In the genomic region with DNA sequence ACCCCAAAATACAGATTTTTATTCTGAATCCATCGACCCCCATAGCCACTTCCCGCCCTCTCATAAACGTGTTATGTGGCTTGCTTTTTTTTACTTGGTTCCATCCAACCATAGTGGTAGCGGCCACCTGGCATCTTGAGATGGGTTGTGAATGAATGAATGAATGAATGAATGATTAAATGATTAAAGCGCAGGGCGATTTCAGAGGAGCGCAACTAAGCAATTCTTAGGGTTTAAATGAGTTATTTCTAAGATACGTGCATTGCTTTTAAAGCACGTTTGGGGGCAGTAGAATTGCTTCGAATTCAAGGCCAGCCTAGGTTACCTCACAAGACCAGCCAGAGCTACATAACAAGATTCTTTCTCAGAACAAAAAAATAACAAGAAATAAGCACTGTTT, we compare ENCODE assay signal across 8 mouse cellular contexts. TPM values are rescaled to one million over a fixed set of nuclear protein-coding genes. Genes with fewer than 3 reads are reported as not detected.
DNase-seq lines count a peak whose midpoint lies in the region; ATAC-seq and TF ChIP-seq lines count a peak whose summit lies in the region.

No protein-coding gene starts in this region.

- intact Hi-C loops in heart, postnatal 14 days (cut with DNase I), result loop anchor here (10.0 kb wide), 1 partner anchor 255 kb away; no protein-coding TSS in a partner anchor

- ATAC-seq in liver, embryonic 15.5 days (ENCODE audit: insufficient read depth), result no peak
- no peak for ATAC-seq in stomach, postnatal 0 days (ENCODE audit: low FRiP score, low TSS enrichment)

- H3K36me3 ChIP-seq in liver, embryonic 15.5 days (replicated peaks), result peaks cover 21% of the 10 kb centered on the region
- no peaks in the 10 kb centered on the region for H3K36me3 ChIP-seq in stomach, postnatal 0 days (ENCODE audit: control insufficient read depth, insufficient read depth, low read length)

- WGBS in liver, embryonic 15.5 days (ENCODE audit: insufficient replicate concordance), result 16% methylated on average over 10 of the region's 10 CpGs
- WGBS in stomach, postnatal 0 days, result 14% methylated on average over 10 of the region's 10 CpGs

- DNase-seq in heart, adult 11 months, result peak; percentile 81
- DNase-seq in heart, postnatal 14 days, result no peak
- DNase-seq in 3134 (ENCODE audit: extremely low read depth, insufficient read length, low spot score), result peak; percentile 7
- peak; percentile 70 for DNase-seq in brain, embryonic 14.5 days (ENCODE audit: low read depth)
- DNase-seq in forelimb bud, embryonic 11.5 days (ENCODE audit: low read depth, low spot score), result peak; percentile 12
- no peak for DNase-seq in stomach, postnatal 0 days (ENCODE audit: low spot score)
- DNase-seq in right cerebral cortex, postnatal 36 days (ENCODE audit: low spot score in 2 of 2), result no peak

- no peak for TF ChIP-seq CTCF in brain, embryonic 14.5 days (IDR thresholded peaks at IDR 0.05; ENCODE audit: borderline replicate concordance, extremely low read depth, insufficient read depth, insufficient read length)
- peak; percentile 23; the same call in 1 of the 2 replicates for TF ChIP-seq CTCF in stomach, postnatal 0 days (IDR thresholded peaks at IDR 0.05; ENCODE audit: low read depth)

- no peak for TF ChIP-seq EP300 in stomach, postnatal 0 days (optimal IDR thresholded peaks at IDR 0.05)

- H3K4me2 ChIP-seq in liver, embryonic 15.5 days, result peak overlapping the region; percentile 70
- H3K4me2 ChIP-seq in stomach, postnatal 0 days (replicated peaks; ENCODE audit: low read depth), result peak overlapping the region; percentile 49

- no peaks in the 10 kb centered on the region for H3K27me3 ChIP-seq in liver, embryonic 15.5 days
- H3K27me3 ChIP-seq in stomach, postnatal 0 days (ENCODE audit: control insufficient read depth, insufficient read depth, low read length), result no peaks in the 10 kb centered on the region

- H3K9me3 ChIP-seq in liver, embryonic 15.5 days (replicated peaks), result no peaks in the 10 kb centered on the region
- no peaks in the 10 kb centered on the region for H3K9me3 ChIP-seq in stomach, postnatal 0 days (ENCODE audit: control insufficient read depth, low read length)

- peak overlapping the region; percentile 84 for H3K27ac ChIP-seq in liver, embryonic 15.5 days (replicated peaks)
- 0 out of 2 replicates have a peak overlapping the region, but pooled peaks have one; percentile 91 for H3K27ac ChIP-seq in stomach, postnatal 0 days (replicated peaks)

- H3K4me3 ChIP-seq in liver, embryonic 15.5 days (replicated peaks), result peak overlapping the region; percentile 70
- H3K4me3 ChIP-seq in stomach, postnatal 0 days (ENCODE audit: low read depth, low read length), result peak overlapping the region; percentile 60

- H3K9ac ChIP-seq in liver, embryonic 15.5 days, result peak overlapping the region; percentile 68
- H3K9ac ChIP-seq in stomach, postnatal 0 days (ENCODE audit: low read length), result peak overlapping the region; percentile 61

- no peaks in the 10 kb centered on the region; the same call in 1 of the 2 replicates for H3K4me1 ChIP-seq in liver, embryonic 15.5 days (replicated peaks)
- no peaks in the 10 kb centered on the region for H3K4me1 ChIP-seq in stomach, postnatal 0 days (replicated peaks; ENCODE audit: control insufficient read depth, insufficient read depth)

- no peak for TF ChIP-seq POLR2A in brain, embryonic 14.5 days (IDR thresholded peaks at IDR 0.05; ENCODE audit: borderline replicate concordance, extremely low read depth, insufficient read depth, insufficient read length, poor library complexity, severe bottlenecking)

RNA-seq across cellular contexts. Expression of gene Cstf2, which starts 0.8 kb away (rescaled TPM):
- total RNA-seq in heart, postnatal 14 days (2021), result 10 to 100 TPM; 14.1 to 16.1 TPM
- 80.8 and 84.3 TPM in 2 replicates for polyA plus RNA-seq in brain, embryonic 14.5 days (2012; rRNA removed)
- polyA plus RNA-seq in liver, embryonic 15.5 days (2015; fragmentation: Nextera tagmentation; extraction: Ambion mirVana), result 18.8 and 19.8 TPM in 2 replicates
- polyA plus RNA-seq in stomach, postnatal 0 days (2015; fragmentation: Nextera tagmentation; extraction: Ambion mirVana), result 12.2 and 12.8 TPM in 2 replicates

Comparison
In these comparisons a context has a peak if more than half of its experiments do, and no peak if none do; other contexts are left out.
1. DNase-seq: peak in heart, adult 11 months (single experiment), 3134 (single experiment), brain, embryonic 14.5 days (single experiment) and forelimb bud, embryonic 11.5 days (single experiment); none in heart, postnatal 14 days (0 of 2), stomach, postnatal 0 days (single experiment) and right cerebral cortex, postnatal 36 days (0 of 2).